Mouse (Mus musculus) heart, postnatal 0 days (tissue): ENCODE data around the gene Ak6.

Experiments used
- CTCF ChIP-seq: IDR thresholded peaks from 2 replicates; pipeline ENCODE4 v1.5.1; 2016; ENCODE audit warnings: antibody characterized with exemption, control low read depth, low read depth
- EP300 ChIP-seq: IDR thresholded peaks from 2 replicates; pipeline ENCODE4 v1.6.1; 2016; ENCODE audit warnings: antibody characterized with exemption, low read depth

- TF ChIP-seq CTCF (no peak), EP300 (no peak)
Measured at GRCm38 (mm10) chr13:100622241-100622640, 28.5 kb upstream of the Ak6 start.
